Mouse (Mus musculus): ENCODE measurements around the gene B4galnt2. TPM values are rescaled to one million over a fixed set of nuclear protein-coding genes. Genes with fewer than 3 reads are reported as not detected.

The B4galnt2 gene
- polyA plus RNA-seq, 1 experiment from 2014 or later = 0.10 TPM

- no peak overlapping the region for H3K27ac ChIP-seq
- 32% methylated on average over 9 of the region's 9 CpGs for WGBS
- peaks cover 7% of the 10 kb centered on the region; the same call in 1 of the 2 replicates for H3K4me1 ChIP-seq
- H3K4me3 ChIP-seq = peak overlapping the region; percentile 28; the same call in 1 of the 2 replicates
- DNase-seq (ENCODE audit: low spot score) = no peak
- H3K9me3 ChIP-seq (replicated peaks) = no peaks in the 10 kb centered on the region
- no peaks in the 10 kb centered on the region for H3K36me3 ChIP-seq
- H3K27me3 ChIP-seq (ENCODE audit: low read depth, poor library complexity, severe bottlenecking) = no peaks in the 10 kb centered on the region
Observed at GRCm38 (mm10) chr11:95875804-95876203, 38.9 kb downstream of the B4galnt2 start.

DNA sequence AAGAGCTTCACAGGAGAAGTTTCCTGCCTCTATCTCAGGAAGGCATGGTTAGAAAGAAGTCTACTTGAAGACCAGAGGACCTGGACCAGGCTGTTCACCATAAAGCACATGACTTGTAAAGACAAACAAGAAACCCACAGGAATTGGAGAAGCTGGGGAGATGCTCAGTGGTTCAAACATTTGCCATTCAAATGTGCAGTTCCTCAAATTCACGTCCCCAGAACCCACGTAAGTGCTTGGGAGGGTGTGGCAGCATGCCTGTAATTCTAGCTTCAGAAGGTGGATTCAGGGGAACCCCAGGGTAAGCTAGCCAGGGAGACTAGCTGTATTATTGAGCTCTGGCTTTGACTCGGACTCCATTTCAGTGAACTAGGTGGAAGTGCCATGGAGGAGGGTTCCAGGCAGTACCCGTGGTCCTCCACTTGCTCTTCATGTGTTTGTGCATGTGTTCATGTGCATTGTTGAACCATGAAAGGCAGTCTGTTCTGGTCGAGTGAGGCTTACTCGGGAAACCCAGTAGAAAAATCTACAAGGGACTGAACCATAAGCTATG is 44.7 kb downstream of the B4galnt2 start:
- 80% methylated on average over 6 of the region's 6 CpGs for WGBS
- DNase-seq (ENCODE audit: low spot score) = no peak
- H3K4me3 ChIP-seq = no peak overlapping the region

GRCm38 (mm10) chr11:95869442-95869841 is 45.2 kb downstream of the B4galnt2 start:
- no peak for DNase-seq (ENCODE audit: low spot score)
- H3K36me3 ChIP-seq = no peaks in the 10 kb centered on the region
- no peak overlapping the region for H3K27ac ChIP-seq
- WGBS = 72% methylated on average over 4 of the region's 4 CpGs
- no peak overlapping the region for H3K4me3 ChIP-seq
- no peaks in the 10 kb centered on the region for H3K9me3 ChIP-seq (replicated peaks)
- no peaks in the 10 kb centered on the region for H3K27me3 ChIP-seq (ENCODE audit: low read depth, poor library complexity, severe bottlenecking)
- no peaks in the 10 kb centered on the region for H3K4me1 ChIP-seq

More for the DNA sequence above, 44.7 kb downstream of the B4galnt2 start:
- H3K27me3 ChIP-seq (ENCODE audit: low read depth, poor library complexity, severe bottlenecking) = no peaks in the 10 kb centered on the region
- H3K9me3 ChIP-seq (replicated peaks) = no peaks in the 10 kb centered on the region
- H3K27ac ChIP-seq = no peak overlapping the region
- no peaks in the 10 kb centered on the region for H3K4me1 ChIP-seq
- H3K36me3 ChIP-seq = no peaks in the 10 kb centered on the region

GRCm38 (mm10) chr11:95861397-95861796 is 53.3 kb downstream of the B4galnt2 start:
- H3K9me3 ChIP-seq (replicated peaks) = no peaks in the 10 kb centered on the region
- no peak for DNase-seq (ENCODE audit: low spot score)
- WGBS = 96% methylated on average over 8 of the region's 8 CpGs
- H3K27me3 ChIP-seq (ENCODE audit: low read depth, poor library complexity, severe bottlenecking) = no peaks in the 10 kb centered on the region
- H3K4me3 ChIP-seq = no peak overlapping the region
- no peaks in the 10 kb centered on the region for H3K36me3 ChIP-seq
- peaks cover 16% of the 10 kb centered on the region for H3K4me1 ChIP-seq
- no peak overlapping the region for H3K27ac ChIP-seq

- Histone ChIP-seq H3K36me3 (no peaks in the 10 kb centered on the region), H3K4me1 (peaks cover 16% of the 10 kb centered on the region), H3K27ac (peak overlapping the region; percentile 87; the same call in 1 of the 2 replicates), H3K27me3 (ENCODE audit: low read depth, poor library complexity, severe bottlenecking) (no peaks in the 10 kb centered on the region), H3K4me3 (peak overlapping the region; percentile 80), H3K9me3 (replicated peaks) (no peaks in the 10 kb centered on the region)
- WGBS = 36% methylated on average over 3 of the region's 3 CpGs
- no peak for DNase-seq (ENCODE audit: low spot score)
Observed at GRCm38 (mm10) chr11:95860071-95860490, 54.6 kb downstream of the B4galnt2 start.

- Histone ChIP-seq H3K4me1 (peaks cover 16% of the 10 kb centered on the region), H3K4me3 (peak overlapping the region; percentile 80), H3K27me3 (ENCODE audit: low read depth, poor library complexity, severe bottlenecking) (no peaks in the 10 kb centered on the region), H3K9me3 (replicated peaks) (no peaks in the 10 kb centered on the region), H3K27ac (peak overlapping the region; percentile 87), H3K36me3 (no peaks in the 10 kb centered on the region)
- under 1% methylated on average over 35 of the region's 35 CpGs for WGBS
- DNase-seq (ENCODE audit: low spot score) = peak; percentile 83
Observed at GRCm38 (mm10) chr11:95859468-95859855, 55.2 kb downstream of the B4galnt2 start.

DNA sequence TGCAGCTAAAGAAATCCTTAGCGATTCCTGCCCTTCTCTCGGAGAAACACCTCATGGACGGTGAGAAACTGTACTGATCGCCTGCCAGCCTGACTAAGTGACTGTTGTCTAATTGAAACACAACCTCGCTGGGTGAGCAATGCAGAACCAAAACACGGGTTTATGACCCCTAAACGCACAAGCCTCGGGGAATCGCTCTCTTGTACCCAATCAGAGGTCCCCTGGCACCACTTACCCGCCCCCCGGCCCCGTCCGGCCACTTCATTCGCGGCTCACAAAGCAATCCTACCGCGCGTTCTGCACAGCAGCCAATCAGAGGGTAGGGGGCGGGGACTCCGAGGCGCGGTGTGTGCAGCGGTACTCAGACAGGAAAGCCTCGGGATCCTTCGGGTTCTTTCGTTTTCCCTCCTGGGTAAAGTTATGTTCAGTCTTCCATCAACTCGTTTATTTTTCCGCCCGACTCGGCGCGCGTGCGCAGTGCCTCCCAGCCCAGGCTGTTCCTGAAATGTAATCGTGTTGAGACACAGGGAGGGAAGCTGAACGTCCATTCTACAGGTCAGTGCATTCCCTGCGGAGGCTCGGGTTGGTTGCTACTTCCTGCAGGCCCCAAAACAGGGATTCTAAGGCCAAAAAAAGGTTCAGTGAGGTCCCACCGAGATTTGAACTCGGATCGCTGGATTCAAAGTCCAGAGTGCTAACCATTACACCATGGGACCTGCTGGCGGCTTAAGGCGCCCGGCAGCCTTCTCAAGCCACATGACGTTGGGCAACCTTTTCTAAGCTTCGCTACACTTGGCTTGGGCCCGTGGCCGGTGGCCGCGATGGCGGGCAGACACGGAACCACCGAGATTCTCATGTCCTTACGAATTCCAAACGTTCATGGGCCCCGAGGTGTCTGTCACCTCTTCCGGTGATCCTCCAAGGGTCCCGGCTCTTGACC is 55.9 kb downstream of the B4galnt2 start:
- Histone ChIP-seq H3K27me3 (ENCODE audit: low read depth, poor library complexity, severe bottlenecking) (no peaks in the 10 kb centered on the region), H3K4me1 (peaks cover 16% of the 10 kb centered on the region), H3K4me3 (peak overlapping the region; percentile 80), H3K9me3 (replicated peaks) (no peaks in the 10 kb centered on the region), H3K27ac (peak overlapping the region; percentile 87), H3K36me3 (no peaks in the 10 kb centered on the region)
- under 1% methylated on average over 58 of the region's 58 CpGs for WGBS
- peak; percentile 96 for DNase-seq (ENCODE audit: low spot score)

- no peaks in the 10 kb centered on the region for H3K27me3 ChIP-seq (ENCODE audit: low read depth, poor library complexity, severe bottlenecking)
- H3K9me3 ChIP-seq (replicated peaks) = no peaks in the 10 kb centered on the region
- no peaks in the 10 kb centered on the region for H3K36me3 ChIP-seq
- no peak for DNase-seq (ENCODE audit: low spot score)
- whole genome bisulfite sequencing = 26% methylated on average over 21 of the region's 21 CpGs
- H3K4me3 ChIP-seq = peak overlapping the region; percentile 80
- H3K27ac ChIP-seq = peak overlapping the region; percentile 87
- peaks cover 16% of the 10 kb centered on the region for H3K4me1 ChIP-seq
Observed at GRCm38 (mm10) chr11:95857716-95858527, 56.8 kb downstream of the B4galnt2 start.

DNA sequence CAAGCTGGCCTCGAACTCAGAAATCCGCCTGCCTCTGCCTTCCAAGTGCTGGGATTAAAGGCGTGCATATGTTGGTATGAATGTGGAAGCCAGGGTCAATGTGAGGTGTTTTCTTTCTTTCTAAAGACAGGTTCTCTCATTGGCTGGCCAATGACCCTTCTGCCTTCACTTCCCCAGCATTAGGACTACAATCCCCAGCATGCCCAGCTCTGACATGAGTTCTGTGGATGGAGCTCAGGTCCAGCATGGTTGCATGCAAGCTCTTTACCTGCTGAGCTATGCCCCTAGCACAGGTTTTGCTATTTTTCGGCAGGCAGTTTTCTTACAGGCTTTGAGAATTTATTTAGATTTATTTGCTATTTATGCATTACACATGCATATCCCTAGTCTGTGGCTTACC is 57.4 kb downstream of the B4galnt2 start:
- peaks cover 16% of the 10 kb centered on the region for H3K4me1 ChIP-seq
- no peak overlapping the region for H3K4me3 ChIP-seq
- H3K27me3 ChIP-seq (ENCODE audit: low read depth, poor library complexity, severe bottlenecking) = no peaks in the 10 kb centered on the region
- no peaks in the 10 kb centered on the region for H3K36me3 ChIP-seq
- no peaks in the 10 kb centered on the region for H3K9me3 ChIP-seq (replicated peaks)
- no peak for DNase-seq (ENCODE audit: low spot score)
- H3K27ac ChIP-seq = no peak overlapping the region
- 84% methylated on average over 4 of the region's 4 CpGs for WGBS

DNA sequence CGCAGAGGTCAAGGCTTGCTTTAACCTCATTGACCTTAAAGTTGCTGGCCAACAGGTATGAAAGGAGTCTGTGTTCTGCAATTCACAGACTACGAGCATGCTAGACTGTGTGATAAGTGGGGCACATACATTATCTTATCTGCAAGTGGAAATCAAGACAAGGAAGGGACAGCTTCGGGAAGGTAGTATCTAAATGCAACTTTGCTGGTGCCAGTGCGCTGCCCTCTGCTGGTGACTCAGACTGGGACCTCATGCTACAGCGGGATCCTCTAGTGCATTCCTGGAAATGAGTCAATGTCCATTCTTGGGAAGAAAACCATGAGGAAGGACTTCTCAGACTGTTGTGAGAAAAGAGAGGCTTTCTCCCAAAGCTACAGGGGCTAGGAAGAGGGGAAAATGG is 61.0 kb downstream of the B4galnt2 start:
- WGBS = 66% methylated on average over 5 of the region's 5 CpGs
- peaks cover 9% of the 10 kb centered on the region for H3K4me1 ChIP-seq

GRCm38 (mm10) chr11:95850898-95851297 is 63.8 kb downstream of the B4galnt2 start:
- no peaks in the 10 kb centered on the region for H3K36me3 ChIP-seq

More for the DNA sequence above, 61.0 kb downstream of the B4galnt2 start:
- no peaks in the 10 kb centered on the region for H3K9me3 ChIP-seq (replicated peaks)
- H3K36me3 ChIP-seq = no peaks in the 10 kb centered on the region
- H3K4me3 ChIP-seq = no peak overlapping the region
- H3K27me3 ChIP-seq (ENCODE audit: low read depth, poor library complexity, severe bottlenecking) = no peaks in the 10 kb centered on the region
- DNase-seq (ENCODE audit: low spot score) = peak; percentile 43
- H3K27ac ChIP-seq = no peak overlapping the region

DNA sequence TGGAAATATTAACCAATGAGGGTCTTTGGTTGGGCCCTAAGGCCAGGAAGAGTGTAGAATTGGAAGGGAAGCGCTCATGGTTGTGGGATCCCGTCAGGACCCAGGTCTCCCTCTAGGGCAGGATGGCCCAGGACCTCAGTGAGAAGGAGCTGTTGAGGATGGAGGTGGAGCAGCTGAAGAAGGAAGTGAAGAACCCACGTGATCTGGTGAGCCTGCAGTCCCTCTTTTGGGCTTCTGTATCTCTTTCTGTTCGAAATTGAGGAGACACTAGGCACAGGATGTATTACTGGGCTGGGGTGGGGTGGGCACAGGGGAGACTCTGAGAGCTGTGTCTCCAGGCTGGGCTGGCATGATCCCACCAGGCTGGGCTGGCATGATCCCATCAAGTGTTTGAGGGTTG is 69.8 kb downstream of the B4galnt2 start:
- Histone ChIP-seq H3K9me3 (replicated peaks) (no peaks in the 10 kb centered on the region), H3K27me3 (ENCODE audit: low read depth, poor library complexity, severe bottlenecking) (peaks cover 37% of the 10 kb centered on the region), H3K36me3 (no peaks in the 10 kb centered on the region), H3K27ac (no peak overlapping the region), H3K4me1 (peaks cover 22% of the 10 kb centered on the region), H3K4me3 (no peak overlapping the region)
- no peak for DNase-seq (ENCODE audit: low spot score)
- WGBS = 78% methylated on average over 4 of the region's 4 CpGs

More at GRCm38 (mm10) chr11:95850898-95851297, 63.8 kb downstream of the B4galnt2 start:
- Histone ChIP-seq H3K4me3 (no peak overlapping the region), H3K4me1 (no peaks in the 10 kb centered on the region), H3K9me3 (replicated peaks) (no peaks in the 10 kb centered on the region), H3K27me3 (ENCODE audit: low read depth, poor library complexity, severe bottlenecking) (no peaks in the 10 kb centered on the region), H3K27ac (no peak overlapping the region)
- 76% methylated on average over 2 of the region's 2 CpGs for WGBS
- DNase-seq (ENCODE audit: low spot score) = no peak

All from limb, embryonic 10.5 days (tissue).